18 mouse cellular contexts compared by ENCODE assay signal in genomic region chr13:45661283-45662185, GRCm38 (mm10).
DNase-seq lines count a peak whose midpoint lies in the region; ATAC-seq and TF ChIP-seq lines count a peak whose summit lies in the region.
"Had no signal": no experiment of that assay in that cellular context is flagged by ENCODE, and none has a peak within 500 bp of the region (broad histone marks: within the 10 kb centered on the region; RNA-seq: fewer than 3 reads in every experiment).

No protein-coding gene starts in this region.

- H3K27me3 ChIP-seq in forebrain, embryonic 16.5 days (replicated peaks; ENCODE audit: control insufficient read depth, insufficient read depth, low read length): no peaks in the 10 kb centered on the region
- no peaks in the 10 kb centered on the region for H3K27me3 ChIP-seq in forebrain, embryonic 13.5 days
- no peaks in the 10 kb centered on the region for H3K27me3 ChIP-seq in limb, embryonic 15.5 days
- H3K27me3 ChIP-seq: heart, embryonic 12.5 days; limb, embryonic 13.5 days; lung, embryonic 15.5 days had no signal

- DNase-seq in layer of hippocampus, adult 2 months (ENCODE audit: low spot score in 2 of 2): no peak
- no peak for DNase-seq in layer of hippocampus, adult 9-10 months (ENCODE audit: low spot score)
- peak; percentile 59 for DNase-seq in right cerebral cortex, adult 18-20 months
- no peak for DNase-seq in right cerebral cortex, postnatal 25 days
- DNase-seq in lung, postnatal 36 days: no peak
- DNase-seq: cerebellum, adult 11-12 months; heart, postnatal 4 days; kidney, adult 2 months; kidney, postnatal 36 days; layer of hippocampus, postnatal 36 days; retina, postnatal 1 day; thymus, adult 2 months had no signal

- no peak for TF ChIP-seq CTCF in layer of hippocampus, adult 2 months (conservative IDR thresholded peaks at IDR 0.05)

- no peaks in the 10 kb centered on the region for H3K36me3 ChIP-seq in forebrain, embryonic 16.5 days (ENCODE audit: control insufficient read depth, insufficient read depth)
- no peaks in the 10 kb centered on the region for H3K36me3 ChIP-seq in forebrain, embryonic 13.5 days (ENCODE audit: poor library complexity, severe bottlenecking)
- H3K36me3 ChIP-seq in limb, embryonic 15.5 days: no peaks in the 10 kb centered on the region
- H3K36me3 ChIP-seq: heart, embryonic 12.5 days; limb, embryonic 13.5 days; lung, embryonic 15.5 days had no signal

- peaks cover 24% of the 10 kb centered on the region for H3K4me1 ChIP-seq in forebrain, embryonic 16.5 days (replicated peaks; ENCODE audit: control insufficient read depth, insufficient read depth, low read length)
- peaks cover 20% of the 10 kb centered on the region for H3K4me1 ChIP-seq in forebrain, embryonic 13.5 days
- peaks cover 20% of the 10 kb centered on the region for H3K4me1 ChIP-seq in limb, embryonic 15.5 days
- H3K4me1 ChIP-seq: lung, embryonic 15.5 days had no signal

- H3K27ac ChIP-seq in forebrain, embryonic 16.5 days (ENCODE audit: low read length): peak overlapping the region; percentile 33; the same call in 1 of the 2 replicates
- H3K27ac ChIP-seq in forebrain, embryonic 13.5 days: no peak overlapping the region
- H3K27ac ChIP-seq in layer of hippocampus, adult 2 months: peak overlapping the region; percentile 75
- peak overlapping the region; percentile 75 for H3K27ac ChIP-seq in limb, embryonic 15.5 days
- H3K27ac ChIP-seq: limb, embryonic 13.5 days; lung, embryonic 15.5 days had no signal

- WGBS in forebrain, embryonic 16.5 days: 44% methylated on average over 12 of the region's 12 CpGs
- WGBS in forebrain, embryonic 13.5 days: 70% methylated on average over 12 of the region's 12 CpGs
- 57% methylated on average over 12 of the region's 12 CpGs for WGBS in limb, embryonic 15.5 days

- H3K9ac ChIP-seq in forebrain, embryonic 16.5 days (replicated peaks; ENCODE audit: low read depth, low read length): no peak overlapping the region
- no peak overlapping the region for H3K9ac ChIP-seq in forebrain, embryonic 13.5 days
- no peak overlapping the region for H3K9ac ChIP-seq in limb, embryonic 15.5 days
- H3K9ac ChIP-seq: heart, embryonic 12.5 days; limb, embryonic 13.5 days; lung, embryonic 15.5 days had no signal

- H3K9me3 ChIP-seq in forebrain, embryonic 16.5 days (ENCODE audit: control insufficient read depth, low read length): no peaks in the 10 kb centered on the region
- no peaks in the 10 kb centered on the region for H3K9me3 ChIP-seq in forebrain, embryonic 13.5 days (replicated peaks)
- H3K9me3 ChIP-seq in limb, embryonic 15.5 days: no peaks in the 10 kb centered on the region
- H3K9me3 ChIP-seq: limb, embryonic 13.5 days; lung, embryonic 15.5 days had no signal

- peak; percentile 55; the same call in 1 of the 2 replicates for ATAC-seq in forebrain, embryonic 16.5 days
- ATAC-seq in forebrain, embryonic 13.5 days: no peak
- ATAC-seq in limb, embryonic 15.5 days (ENCODE audit: insufficient number of reproducible peaks, low FRiP score, low TSS enrichment, low read depth): no peak

- no peak overlapping the region for H3K4me3 ChIP-seq in forebrain, embryonic 16.5 days (replicated peaks; ENCODE audit: low read length)
- no peak overlapping the region for H3K4me3 ChIP-seq in forebrain, embryonic 13.5 days
- H3K4me3 ChIP-seq in layer of hippocampus, adult 2 months: no peak overlapping the region
- H3K4me3 ChIP-seq in limb, embryonic 15.5 days: no peak overlapping the region
- H3K4me3 ChIP-seq: heart, embryonic 12.5 days; limb, embryonic 13.5 days; lung, embryonic 15.5 days had no signal

- peak overlapping the region; percentile 16; the same call in 1 of the 2 replicates for H3K4me2 ChIP-seq in forebrain, embryonic 16.5 days (ENCODE audit: low read length)
- H3K4me2 ChIP-seq in forebrain, embryonic 13.5 days: no peak overlapping the region
- H3K4me2 ChIP-seq in limb, embryonic 15.5 days: no peak overlapping the region
- H3K4me2 ChIP-seq: heart, embryonic 12.5 days; limb, embryonic 13.5 days; lung, embryonic 15.5 days had no signal
